Mouse (Mus musculus) gastrocnemius, postnatal 36 days (tissue): ENCODE measurements around the gene Kctd4. TPM values are rescaled to one million over a fixed set of nuclear protein-coding genes. Genes with fewer than 3 reads are reported as not detected.

Experiments used
- DNase-seq, 2 experiments: peaks; one replicate each; pipeline ENCODE4 v3.0.0; 2022
- intact Hi-C: fragments of 180-260 bp; cut with DNase I; formaldehyde crosslinking; loops from one replicate; pipeline ENCODE4 v1.15.1; 2025
- total RNA-seq, 2 experiments: library from RNA; stranded (reverse); gene quantifications; 2 replicates each; pipeline ENCODE4 v1.2.3; 2021

Kctd4 gene
- total RNA-seq, 2 experiments from 2014 or later = not detected

DNA sequence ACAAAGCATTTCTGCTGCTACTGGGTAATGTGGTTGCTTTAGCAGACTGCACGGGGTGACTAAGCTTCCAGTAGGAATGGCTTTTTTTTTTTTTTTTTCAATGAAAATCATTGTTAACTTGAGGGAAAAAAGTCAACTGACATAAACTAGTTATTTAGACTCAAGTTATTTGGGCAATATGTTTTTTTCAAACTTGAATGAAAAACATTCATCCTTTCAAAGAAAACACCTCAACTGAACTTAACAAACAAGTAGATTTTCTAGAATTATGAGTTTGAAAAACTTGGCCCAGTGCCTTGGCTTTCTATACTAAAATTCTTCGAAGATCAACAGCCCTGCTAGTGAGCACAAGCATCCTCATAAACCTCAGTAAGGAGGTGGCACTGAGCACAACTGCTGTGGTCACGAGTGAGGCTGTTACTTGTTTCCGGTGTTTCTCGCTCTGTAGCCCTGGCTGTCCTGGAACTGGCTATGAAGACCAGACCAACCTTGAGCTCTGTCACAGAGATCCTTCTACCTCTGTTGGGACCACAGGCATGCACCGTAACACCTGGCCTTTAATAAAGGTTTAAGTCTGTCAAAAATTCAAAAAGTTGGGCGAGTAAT is 32.2 kb downstream of the Kctd4 start:
- intact Hi-C loops = no loop called here
- no peak for DNase-seq

- intact Hi-C loops = no loop called here
- DNase-seq = no peak
Observed at GRCm38 (mm10) chr14:75989168-75989567, 34.4 kb downstream of the Kctd4 start.

DNA sequence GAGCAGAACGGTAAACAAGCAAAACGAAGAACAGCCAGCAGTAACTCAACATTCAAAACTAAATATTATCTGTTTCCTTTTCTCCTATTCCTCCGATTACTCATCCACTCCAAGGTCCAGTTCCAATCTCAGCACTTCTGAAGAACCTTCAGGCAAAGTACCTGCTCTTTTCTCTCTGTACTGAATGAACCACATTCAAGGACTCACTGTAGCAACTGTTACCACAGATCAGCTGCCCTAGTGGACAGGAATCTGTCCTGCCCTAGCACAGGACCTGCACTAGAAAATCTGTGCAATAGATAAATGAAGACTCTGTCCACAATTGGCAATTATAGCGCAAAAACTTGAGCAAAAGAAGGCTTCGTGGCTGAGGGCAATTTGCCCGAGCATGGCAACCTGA is 36.1 kb downstream of the Kctd4 start:
- no peak for DNase-seq
- intact Hi-C loops = no loop called here

DNA sequence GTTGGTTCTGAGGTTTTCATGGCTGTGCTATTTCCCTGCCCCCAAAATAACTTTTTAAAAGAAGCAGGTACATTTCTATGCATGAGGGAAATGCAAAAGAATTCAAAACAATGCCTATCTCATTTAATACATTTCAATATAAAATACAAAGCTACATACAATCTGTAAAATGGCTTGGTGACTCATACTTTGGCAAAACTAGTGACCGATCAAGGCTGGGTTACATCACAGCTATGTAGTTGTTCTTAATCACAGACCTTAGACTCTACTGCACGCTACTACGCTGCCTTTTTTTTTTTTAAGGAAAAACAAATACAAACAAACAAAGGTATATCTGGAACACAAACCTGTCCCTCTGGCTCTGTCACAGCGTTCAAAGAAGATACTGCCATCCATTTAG is 37.6 kb downstream of the Kctd4 start:
- no peak for DNase-seq
- intact Hi-C loops = no loop called here

DNA sequence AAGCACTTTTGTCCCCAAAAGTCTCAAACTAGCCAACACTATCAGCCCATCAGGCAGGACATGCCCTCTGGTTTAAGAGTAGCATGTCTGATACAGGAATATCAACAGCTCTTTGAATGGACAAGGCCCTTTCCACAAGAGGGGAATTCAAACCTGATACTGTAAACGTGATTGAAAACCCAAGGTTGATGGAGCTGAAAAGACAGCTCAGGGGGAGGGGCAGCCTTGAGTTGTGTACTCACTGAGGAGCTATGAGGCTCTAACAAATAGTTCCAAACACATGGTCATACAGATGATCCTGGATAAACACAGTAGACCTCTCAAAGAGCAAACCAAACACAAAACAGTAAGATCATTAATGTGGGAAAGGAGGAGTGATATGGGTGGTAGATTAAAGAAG is 43.3 kb downstream of the Kctd4 start:
- intact Hi-C loops = no loop called here

DNA sequence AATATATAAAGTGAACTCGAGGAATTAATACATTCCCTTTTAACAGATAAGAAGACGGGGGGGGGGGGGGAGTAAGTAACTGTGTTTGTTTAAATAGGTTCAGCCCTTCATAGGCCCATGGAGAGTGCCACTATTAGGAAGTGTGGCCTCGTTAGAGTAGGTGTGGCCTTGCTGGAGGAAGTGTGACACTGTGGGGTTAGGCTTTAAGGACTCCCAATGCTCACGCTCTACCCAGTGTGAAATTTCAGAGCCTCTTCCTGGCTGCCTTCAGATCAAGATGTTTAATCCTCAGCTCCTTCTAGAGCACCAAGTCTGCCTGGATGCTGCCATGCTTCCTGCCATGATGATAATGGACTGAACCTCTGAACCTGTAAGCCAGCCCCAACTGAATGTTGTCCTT is 47.0 kb downstream of the Kctd4 start:
- intact Hi-C loops = loop anchor here (5.0 kb wide), 1 partner anchor 104 kb away; no protein-coding TSS in a partner anchor
- no peak for DNase-seq

More for the DNA sequence above, 43.3 kb downstream of the Kctd4 start:
- no peak for DNase-seq

DNA sequence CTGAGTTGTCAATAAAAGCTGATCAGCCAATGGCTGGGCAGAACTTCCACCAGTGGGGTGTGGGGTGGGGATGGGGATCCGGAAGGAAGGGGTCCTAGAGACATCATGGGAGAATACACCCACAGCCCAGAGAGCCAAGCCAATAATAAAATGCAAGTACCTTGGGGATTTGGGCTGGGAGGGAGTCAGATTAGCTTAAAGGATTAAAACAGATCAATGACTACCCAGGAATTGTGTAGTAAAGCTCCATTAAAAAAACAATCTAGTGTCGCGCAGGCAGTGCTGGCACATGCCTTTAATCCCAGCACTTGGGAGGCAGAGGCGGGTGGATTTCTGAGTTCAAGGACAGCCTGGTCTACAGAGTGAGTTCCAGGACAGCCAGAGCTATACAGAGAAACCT is 50.2 kb downstream of the Kctd4 start:
- DNase-seq = no peak
- intact Hi-C loops = no loop called here

DNA sequence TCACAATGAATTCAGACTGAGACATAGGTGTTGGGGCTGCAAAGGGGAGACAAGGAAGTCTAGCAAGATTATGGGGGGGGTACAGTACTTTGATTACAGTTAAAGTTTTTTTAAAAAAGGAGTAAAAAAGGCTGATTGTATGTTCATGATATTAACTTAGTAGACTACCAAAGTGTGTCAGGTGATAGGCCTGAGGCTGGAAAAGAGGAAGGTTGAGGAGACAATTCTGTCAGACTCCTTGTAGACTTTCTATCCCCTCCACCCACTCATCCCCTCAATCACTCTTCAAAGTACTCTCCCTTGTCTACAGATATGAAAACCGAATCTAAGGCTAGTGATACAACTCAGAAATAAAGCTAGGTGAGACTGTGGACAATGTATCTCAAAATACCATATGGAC is 53.4 kb downstream of the Kctd4 start:
- intact Hi-C loops = no loop called here
- no peak for DNase-seq

DNA sequence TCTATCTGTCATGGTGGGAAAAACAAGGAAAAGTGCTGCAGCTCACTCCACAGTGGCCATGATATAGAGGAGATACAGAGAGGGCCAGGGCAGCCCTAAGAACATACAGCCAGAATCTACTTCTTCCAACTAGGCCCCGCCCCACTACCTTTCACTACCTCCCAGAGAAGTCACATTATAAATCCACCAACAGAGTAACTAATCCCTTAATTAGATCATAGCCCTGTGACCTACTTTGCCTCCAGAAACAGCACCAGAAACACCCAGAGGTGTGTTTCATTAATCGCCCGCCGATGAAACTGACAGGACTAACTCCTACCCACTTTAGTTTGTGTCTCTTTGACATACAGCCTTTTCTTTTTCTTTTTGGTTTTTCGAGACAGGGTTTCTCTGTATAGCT is 54.4 kb downstream of the Kctd4 start:
- intact Hi-C loops = no loop called here
- DNase-seq = no peak

DNA sequence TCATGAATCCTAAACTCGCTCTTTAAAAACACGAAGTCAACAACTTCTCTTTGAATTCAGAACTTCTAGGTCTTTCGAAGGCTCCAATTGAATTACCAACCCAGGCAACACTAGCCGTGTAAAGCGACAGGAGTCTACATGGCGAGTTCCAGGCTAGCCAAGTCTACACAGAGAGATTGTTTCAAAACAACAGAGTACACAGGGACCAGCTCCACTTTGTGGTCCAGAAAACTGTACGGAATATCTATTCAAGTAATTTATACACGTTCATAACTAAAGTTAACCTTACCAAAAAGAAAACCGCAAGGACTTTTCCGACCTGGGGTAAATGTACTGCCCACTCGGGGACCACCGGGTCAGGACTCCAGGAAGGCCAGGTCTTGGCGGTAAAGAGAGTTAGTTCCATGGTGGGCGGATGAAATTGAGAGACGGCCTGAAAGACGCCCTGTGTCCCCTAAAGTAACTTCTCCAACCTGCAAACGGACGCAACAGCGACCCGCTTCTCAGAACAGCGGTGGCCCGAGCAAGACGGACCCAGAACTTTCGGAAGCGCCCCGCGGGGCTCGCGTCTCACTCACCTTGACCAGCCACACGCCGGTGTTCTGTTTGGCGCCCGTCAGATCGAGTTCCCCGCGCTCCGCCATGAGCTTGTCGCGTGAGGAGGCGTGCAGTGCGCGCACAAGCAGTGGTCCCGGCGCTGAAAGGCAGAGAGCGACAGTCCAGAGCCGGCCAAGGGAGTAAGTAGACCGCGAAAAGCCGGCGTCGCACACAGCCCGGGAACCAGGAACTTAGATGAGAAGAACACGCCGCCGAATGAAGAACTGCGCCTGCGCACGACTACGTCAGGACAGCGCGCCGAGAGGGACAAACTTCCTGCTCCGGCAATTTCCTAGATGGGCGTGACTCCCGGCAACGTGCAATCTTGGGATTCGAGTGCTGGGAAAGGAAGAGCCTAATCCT is 55.6 kb downstream of the Kctd4 start, which contains the start of gene Gtf2f2:
TSS of gene Gtf2f2 (minus strand) at position 764 of the 960 bp plus-strand sequence.
- peak; percentile 94 to 95 for DNase-seq
- intact Hi-C loops = loop anchor here (5.0 kb wide), 1 partner anchor 133 kb away; no protein-coding TSS in a partner anchor

- DNase-seq = no peak
- intact Hi-C loops = loop anchor here (5.0 kb wide), 1 partner anchor 134 kb away; no protein-coding TSS in a partner anchor
Observed at GRCm38 (mm10) chr14:76011062-76011457, 56.3 kb downstream of the Kctd4 start.

DNA sequence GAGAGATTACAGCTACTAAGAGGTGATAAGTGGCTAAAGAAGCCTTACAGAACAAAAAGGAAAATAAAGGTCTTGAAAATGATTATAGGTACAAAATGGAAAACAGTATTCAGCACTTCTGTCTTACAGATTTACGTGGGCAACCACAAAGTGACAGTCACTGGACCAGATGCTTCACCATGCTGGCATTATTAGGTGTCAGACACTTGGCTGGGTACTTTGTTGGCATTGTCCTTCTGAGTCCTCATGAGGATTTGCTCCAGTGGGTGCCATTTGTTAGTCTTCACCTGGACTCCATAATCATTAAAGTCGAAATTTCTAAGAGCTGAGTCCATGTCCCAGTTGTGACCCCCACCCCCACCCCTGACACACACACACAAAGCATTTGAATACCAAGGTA is 59.5 kb downstream of the Kctd4 start:
- intact Hi-C loops = loop anchor here (5.0 kb wide), 1 partner anchor 137 kb away; no protein-coding TSS in a partner anchor
- DNase-seq = no peak

Other genes with a start within 250 kb of the Kctd4 start
- 1 to 10 TPM; 6.2 to 6.6 TPM for gene Cog3, start 200.5 kb upstream of the Kctd4 start, total RNA-seq
- 10 to 100 TPM in 1 of 2 experiments, 1 to 10 TPM in 1; 5.6 to 11.9 TPM for gene Slc25a30, start 168.0 kb upstream of the Kctd4 start, total RNA-seq
- gene Tpt1, start 109.9 kb upstream of the Kctd4 start, total RNA-seq = 1,000 to 10,000 TPM; 2,921 to 3,241 TPM
- gene Gtf2f2, start 55.9 kb downstream of the Kctd4 start, total RNA-seq = 10 to 100 TPM; 10.8 to 13.5 TPM
- gene Gpalpp1, start 155.8 kb downstream of the Kctd4 start, total RNA-seq = 1 to 10 TPM; 4.7 to 6.6 TPM
- gene Nufip1, start 155.9 kb downstream of the Kctd4 start, total RNA-seq = 1 to 10 TPM; 2.5 to 3.6 TPM